Mouse (Mus musculus) lung, embryonic 15.5 days (tissue): ENCODE results near the gene Fcgrt. TPM values are rescaled to one million over a fixed set of nuclear protein-coding genes. Genes with fewer than 3 reads are reported as not detected.
"Not testable (repeated sequence)": the region's sequence is repeated elsewhere in the genome, so short reads cannot be mapped to it uniquely, and the experiment has no call there.

Source experiments
- ATAC-seq: fragments of 200-750 bp; cut with Nextera tagmentation; 2 replicates; pipeline ENCODE4 v1.8.0; 2017; ENCODE audit warnings: moderate number of reproducible peaks, borderline replicate concordance; ENCODE audit not compliant: low FRiP score, low TSS enrichment; ENCODE audit errors: extremely low read depth
- H3K27ac ChIP-seq: fragments of 300-500 bp; sonication (generic); 2 replicates; pipeline ENCODE4 v1.5.1; 2015; ENCODE audit warnings: moderate library complexity, mild to moderate bottlenecking, inconsistent platforms
- H3K27me3 ChIP-seq: fragments of 300-500 bp; sonication (generic); 2 replicates; pipeline ENCODE4 v1.6.1; 2015; ENCODE audit warnings: inconsistent platforms
- H3K36me3 ChIP-seq: fragments of 300-500 bp; sonication (generic); 2 replicates; pipeline ENCODE4 v1.6.1; 2015; ENCODE audit warnings: inconsistent platforms
- H3K4me1 ChIP-seq: fragments of 300-500 bp; sonication (generic); 2 replicates; pipeline ENCODE4 v1.6.1; 2015; ENCODE audit warnings: inconsistent platforms
- H3K4me2 ChIP-seq: fragments of 300-500 bp; sonication (generic); 2 replicates; pipeline ENCODE4 v1.6.1; 2015; ENCODE audit warnings: inconsistent platforms, mild to moderate bottlenecking, moderate library complexity
- H3K4me3 ChIP-seq: fragments of 300-500 bp; sonication (generic); 2 replicates; pipeline ENCODE4 v1.5.1; 2015; ENCODE audit warnings: mild to moderate bottlenecking, inconsistent platforms
- H3K9ac ChIP-seq: fragments of 300-500 bp; sonication (generic); 2 replicates; pipeline ENCODE4 v1.6.1; 2015; ENCODE audit warnings: inconsistent platforms
- H3K9me3 ChIP-seq: fragments of 300-500 bp; sonication (generic); 2 replicates; pipeline ENCODE4 v1.6.1; 2016; ENCODE audit warnings: inconsistent platforms
- WGBS: fragments of 180-500 bp; shearing (Covaris S2); methylation state at CpG from one replicate; pipeline ENCODE4 v1.1.7; 2015; 5-methylcytosine and 5-hydroxymethylcytosine counted together
- polyA plus RNA-seq: library from polyadenylated mRNA; unstranded; fragments of >200 nt; fragmentation: Nextera tagmentation; extraction: Ambion mirVana; gene quantifications from 2 replicates; pipeline ENCODE4 v1.2.1, GENCODE M21; 2015

Gene Fcgrt
- polyA plus RNA-seq, 1 experiment from 2014 or later: 83.1 TPM

DNA sequence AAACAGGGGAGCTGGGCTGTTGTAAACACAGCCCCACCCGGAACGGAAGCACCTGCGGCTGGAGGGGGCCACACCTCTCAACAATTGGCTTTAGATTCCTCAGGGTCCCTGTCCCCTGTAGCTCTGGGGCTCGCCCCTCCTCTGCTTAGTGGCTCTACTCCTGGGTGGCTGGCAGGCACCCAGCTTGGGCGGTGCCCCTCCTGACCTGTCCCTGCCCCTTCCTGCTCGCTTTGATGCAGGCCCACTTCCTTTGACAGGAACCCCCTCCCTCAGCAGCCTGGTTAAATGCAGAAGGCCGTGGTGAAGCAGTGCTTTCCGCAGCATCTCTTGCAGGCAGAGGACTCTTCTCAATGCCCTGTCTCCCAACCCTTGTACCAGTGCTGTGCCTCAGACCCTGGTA, 17.8 kb upstream of the Fcgrt start:
- H3K9me3 ChIP-seq: no peaks in the 10 kb centered on the region
- H3K4me3 ChIP-seq: no peak overlapping the region
- peak overlapping the region; percentile 44 for H3K27ac ChIP-seq
- H3K36me3 ChIP-seq: peaks cover 62% of the 10 kb centered on the region
- no peak overlapping the region for H3K9ac ChIP-seq
- H3K27me3 ChIP-seq: no peaks in the 10 kb centered on the region
- peak overlapping the region; percentile 22; the same call in 1 of the 2 replicates for H3K4me2 ChIP-seq
- WGBS: 44% methylated on average over 8 of the region's 8 CpGs
- ATAC-seq: no peak
- peaks cover 43% of the 10 kb centered on the region for H3K4me1 ChIP-seq

DNA sequence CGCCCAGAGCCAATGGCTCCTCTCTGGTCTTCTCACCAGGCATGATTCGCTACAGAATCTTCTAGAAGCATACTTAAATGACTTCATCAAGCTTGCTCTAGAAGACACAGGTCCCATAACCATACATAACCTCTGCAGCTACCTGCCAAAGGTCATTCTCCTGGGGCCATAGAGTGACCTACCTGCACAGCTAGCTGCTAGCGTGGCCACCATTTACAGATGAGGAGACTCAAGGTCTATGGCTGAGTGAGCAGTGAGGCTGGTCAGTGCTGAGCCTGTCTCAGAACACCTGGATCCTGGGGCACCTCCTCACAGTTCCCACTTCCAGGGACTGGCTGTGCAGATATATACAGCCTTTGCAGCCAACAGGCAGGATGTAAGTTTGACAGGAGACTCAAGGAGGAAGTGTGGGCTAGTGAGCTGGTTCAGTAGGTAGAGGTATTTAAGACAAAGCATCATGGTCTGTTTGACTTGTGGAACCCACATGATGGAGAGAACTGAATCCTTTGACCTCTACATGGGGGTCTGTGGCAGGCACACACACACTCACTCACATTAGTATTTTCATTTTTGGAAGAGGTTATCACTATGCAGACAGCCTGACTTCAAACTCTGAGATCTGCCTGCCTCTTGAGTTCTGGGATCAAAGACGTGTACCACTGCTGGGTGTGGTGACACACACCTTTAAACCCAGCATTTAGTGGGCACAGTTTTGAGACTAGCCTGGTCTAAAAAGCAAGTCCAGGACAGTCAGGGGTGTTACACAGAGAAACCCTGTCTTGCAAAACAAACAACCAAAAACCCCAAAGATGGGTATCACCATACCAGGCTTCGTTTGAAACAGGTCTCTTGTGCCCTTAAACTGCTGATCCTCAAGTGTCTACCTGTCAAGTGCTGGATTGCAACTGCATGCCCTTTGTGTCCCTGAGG, 16.4 kb upstream of the Fcgrt start:
- H3K27ac ChIP-seq: no peak overlapping the region
- H3K36me3 ChIP-seq: peaks cover 49% of the 10 kb centered on the region
- 79% methylated on average over 5 of the region's 5 CpGs for WGBS

DNA sequence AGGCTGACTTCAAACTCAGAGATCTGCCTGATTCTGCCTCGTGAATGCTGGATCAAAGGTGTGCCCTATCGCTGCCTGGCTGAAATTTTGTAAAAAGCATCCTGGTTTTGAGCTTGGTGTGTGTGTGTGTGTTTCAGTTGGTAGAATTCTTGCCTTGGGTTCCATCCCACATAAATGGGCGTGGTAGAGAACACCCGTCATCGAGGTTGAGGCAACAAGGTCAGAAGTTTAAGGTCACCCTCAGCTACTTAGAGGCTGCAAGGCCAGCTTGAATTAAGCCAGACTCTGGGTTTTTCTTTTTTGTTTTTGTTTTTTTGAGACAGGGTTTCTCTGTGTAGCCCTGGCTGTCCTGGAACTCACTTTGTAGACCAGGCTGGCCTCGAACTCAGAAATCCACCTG, 14.7 kb upstream of the Fcgrt start:
- H3K4me3 ChIP-seq: no peak overlapping the region
- H3K36me3 ChIP-seq: peaks cover 46% of the 10 kb centered on the region
- H3K27ac ChIP-seq: no peak overlapping the region
- no peak for ATAC-seq
- WGBS: 82% methylated on average over 6 of the region's 6 CpGs
- no peaks in the 10 kb centered on the region for H3K9me3 ChIP-seq
- H3K27me3 ChIP-seq: no peaks in the 10 kb centered on the region
- no peak overlapping the region for H3K9ac ChIP-seq
- H3K4me2 ChIP-seq: no peak overlapping the region
- peaks cover 24% of the 10 kb centered on the region for H3K4me1 ChIP-seq

More for the DNA sequence above, 16.4 kb upstream of the Fcgrt start:
- H3K9me3 ChIP-seq: no peaks in the 10 kb centered on the region
- H3K4me1 ChIP-seq: peaks cover 30% of the 10 kb centered on the region
- H3K4me3 ChIP-seq: no peak overlapping the region
- ATAC-seq: no peak
- no peak overlapping the region for H3K9ac ChIP-seq
- H3K27me3 ChIP-seq: no peaks in the 10 kb centered on the region
- H3K4me2 ChIP-seq: no peak overlapping the region

DNA sequence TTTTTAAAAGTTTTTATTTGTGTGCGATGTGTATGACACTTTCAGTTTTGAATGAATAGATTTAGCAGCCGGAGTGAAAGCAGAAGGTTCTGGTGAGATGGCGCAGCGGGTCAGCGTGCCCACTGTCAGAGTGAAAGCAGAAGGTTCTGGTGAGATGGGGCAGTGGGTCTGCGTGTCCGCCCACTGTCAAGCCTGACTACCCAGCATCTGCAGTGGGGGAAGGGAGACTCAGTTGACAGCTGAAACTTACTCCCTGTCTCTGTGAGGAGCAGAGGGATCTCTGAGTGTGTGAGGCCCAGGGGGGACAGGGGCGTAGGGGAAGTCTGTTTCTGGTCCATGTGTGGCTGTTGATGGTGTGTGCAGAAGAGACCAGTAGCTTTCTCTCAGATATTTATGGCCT, 13.9 kb upstream of the Fcgrt start:
- 78% methylated on average over 8 of the region's 8 CpGs for WGBS
- Histone ChIP-seq H3K4me1 (peaks cover 16% of the 10 kb centered on the region), H3K36me3 (peaks cover 41% of the 10 kb centered on the region), H3K27ac (no peak overlapping the region), H3K9ac (no peak overlapping the region), H3K27me3 (no peaks in the 10 kb centered on the region), H3K9me3 (no peaks in the 10 kb centered on the region), H3K4me3 (no peak overlapping the region), H3K4me2 (no peak overlapping the region)
- no peak for ATAC-seq

DNA sequence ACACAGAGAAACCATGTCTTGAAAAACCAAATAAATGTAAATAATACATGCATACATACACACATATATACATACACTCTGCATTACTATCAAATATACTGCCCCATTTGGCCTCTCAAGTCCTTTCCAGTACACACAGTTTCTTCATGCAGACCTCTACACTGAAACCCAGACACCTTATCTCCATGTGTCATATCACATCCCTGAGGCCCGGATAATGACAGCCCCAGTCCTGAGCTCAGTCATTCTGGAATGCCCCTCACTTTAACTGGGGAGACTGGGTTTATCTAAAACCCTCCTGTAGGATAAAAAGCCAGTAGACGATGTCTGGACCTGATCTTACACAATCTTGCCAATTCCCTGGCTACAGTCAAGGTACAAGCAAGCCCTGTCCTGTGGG, 9.8 kb upstream of the Fcgrt start:
- H3K4me1 ChIP-seq: no peaks in the 10 kb centered on the region
- H3K27ac ChIP-seq: no peak overlapping the region
- peaks cover 6% of the 10 kb centered on the region; the same call in 1 of the 2 replicates for H3K36me3 ChIP-seq
- 60% methylated on average over 2 of the region's 2 CpGs for WGBS
- no peaks in the 10 kb centered on the region for H3K9me3 ChIP-seq
- H3K4me2 ChIP-seq: no peak overlapping the region
- no peak overlapping the region for H3K9ac ChIP-seq
- H3K4me3 ChIP-seq: no peak overlapping the region
- ATAC-seq: no peak
- no peaks in the 10 kb centered on the region for H3K27me3 ChIP-seq

DNA sequence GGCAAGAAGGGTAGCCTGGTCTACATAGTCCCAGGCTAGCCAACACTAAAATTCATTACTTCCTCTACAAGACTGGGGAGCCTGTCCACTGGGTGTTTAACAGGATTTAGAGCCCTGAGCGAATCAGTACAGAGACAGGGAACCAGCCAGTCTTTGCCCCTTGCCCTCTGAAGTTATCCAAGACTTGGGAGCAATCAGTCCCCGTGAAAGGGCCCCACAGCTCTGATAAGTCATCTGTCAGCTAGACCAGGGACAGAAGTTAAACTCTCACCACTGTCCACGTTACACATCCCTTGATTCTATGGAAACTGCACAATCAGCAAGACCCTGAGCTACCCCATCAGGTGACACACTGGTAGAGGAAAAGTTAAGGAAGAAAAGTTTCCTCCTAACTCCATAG, 8.9 kb upstream of the Fcgrt start:
- no peak overlapping the region for H3K4me3 ChIP-seq
- no peaks in the 10 kb centered on the region for H3K9me3 ChIP-seq
- 40% methylated on average over 3 of the region's 3 CpGs for WGBS
- no peaks in the 10 kb centered on the region for H3K4me1 ChIP-seq
- no peak overlapping the region for H3K27ac ChIP-seq
- no peaks in the 10 kb centered on the region for H3K36me3 ChIP-seq
- ATAC-seq: no peak
- no peak overlapping the region for H3K9ac ChIP-seq
- H3K4me2 ChIP-seq: no peak overlapping the region
- H3K27me3 ChIP-seq: no peaks in the 10 kb centered on the region

DNA sequence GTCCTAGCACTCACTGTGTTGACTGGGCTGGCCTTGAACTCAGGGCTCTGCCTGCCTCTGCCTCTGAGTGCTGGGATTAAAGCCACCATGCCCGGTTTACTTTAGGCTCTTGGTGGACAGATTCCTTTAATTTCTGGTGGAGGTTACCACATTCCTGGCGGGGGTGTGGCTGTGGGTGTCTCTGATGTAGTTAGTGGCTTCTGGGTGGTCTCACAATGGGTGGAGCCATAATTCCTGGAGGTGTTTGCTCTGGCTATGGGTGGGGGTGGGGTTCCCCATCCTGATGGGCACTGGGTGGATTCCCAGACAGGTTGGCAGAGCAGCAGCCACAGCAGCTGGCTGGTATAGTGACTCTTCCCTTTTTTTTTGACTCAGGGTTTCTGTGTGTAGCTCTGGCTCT, 8.3 kb upstream of the Fcgrt start:
- Histone ChIP-seq H3K36me3 (no peaks in the 10 kb centered on the region), H3K9ac (no peak overlapping the region), H3K9me3 (no peaks in the 10 kb centered on the region), H3K4me2 (no peak overlapping the region), H3K4me3 (no peak overlapping the region), H3K27me3 (no peaks in the 10 kb centered on the region), H3K4me1 (no peaks in the 10 kb centered on the region), H3K27ac (no peak overlapping the region)
- ATAC-seq: no peak
- 36% methylated on average over 2 of the region's 2 CpGs for WGBS

DNA sequence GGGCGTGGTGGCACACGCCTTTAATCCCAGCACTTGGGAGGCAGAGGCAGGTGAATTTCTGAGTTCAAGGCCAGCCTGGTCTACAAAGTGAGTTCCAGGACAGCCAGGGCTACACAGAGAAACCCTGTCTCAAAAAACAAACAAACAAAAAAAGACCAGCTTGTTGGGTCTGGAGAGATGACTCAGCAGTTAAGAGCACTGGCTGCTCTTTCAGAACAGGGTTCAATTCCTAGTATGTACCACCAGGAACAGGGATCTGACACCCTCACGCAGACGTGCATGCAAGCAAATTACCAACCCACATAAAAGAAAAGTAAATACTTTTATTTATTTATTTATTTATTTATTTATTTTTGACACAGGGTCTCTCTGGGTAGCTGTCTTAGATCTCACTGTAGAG, 6.4 kb upstream of the Fcgrt start:
- not testable (repeated sequence) for H3K27ac ChIP-seq, ATAC-seq, H3K4me3 ChIP-seq, H3K9ac ChIP-seq, H3K4me2 ChIP-seq, H3K4me1 ChIP-seq, H3K36me3 ChIP-seq, H3K27me3 ChIP-seq, H3K9me3 ChIP-seq
- WGBS: 83% methylated on average over 4 of the region's 4 CpGs

DNA sequence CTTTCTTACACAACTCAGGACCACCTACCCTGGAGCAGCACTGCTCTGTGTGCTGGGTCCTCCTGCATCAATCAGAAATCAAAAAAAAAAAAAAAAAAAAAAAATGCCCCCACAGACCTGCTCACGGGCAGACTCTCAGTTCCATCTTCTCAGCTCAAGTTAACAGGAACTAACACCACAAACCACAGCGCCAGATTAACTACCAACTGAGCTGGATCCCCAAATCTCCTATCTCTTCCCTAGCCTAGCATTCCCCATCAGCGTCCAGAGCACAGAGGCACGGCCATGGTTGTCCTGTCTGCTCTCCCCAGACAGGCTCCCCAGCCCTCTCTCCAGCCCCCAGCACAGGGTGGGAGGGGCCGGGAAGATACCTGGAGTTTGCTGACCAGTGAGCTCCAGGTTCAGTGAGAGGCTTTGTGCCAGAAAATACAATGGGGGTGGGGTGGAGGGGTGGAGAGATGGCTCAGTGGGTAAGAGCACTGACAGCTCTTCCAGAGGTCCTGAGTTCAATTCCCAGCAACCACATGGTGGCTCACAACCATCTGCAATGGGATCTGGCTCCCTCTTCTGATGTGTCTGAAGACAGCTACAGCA, 3.5 kb upstream of the Fcgrt start:
- H3K4me3 ChIP-seq: no peak overlapping the region
- H3K9ac ChIP-seq: no peak overlapping the region
- 42% methylated on average over 5 of the region's 5 CpGs for WGBS
- no peak for ATAC-seq
- H3K27ac ChIP-seq: no peak overlapping the region
- H3K9me3 ChIP-seq: no peaks in the 10 kb centered on the region
- no peak overlapping the region for H3K4me2 ChIP-seq
- no peaks in the 10 kb centered on the region for H3K36me3 ChIP-seq
- H3K4me1 ChIP-seq: peaks cover 21% of the 10 kb centered on the region
- H3K27me3 ChIP-seq: no peaks in the 10 kb centered on the region

DNA sequence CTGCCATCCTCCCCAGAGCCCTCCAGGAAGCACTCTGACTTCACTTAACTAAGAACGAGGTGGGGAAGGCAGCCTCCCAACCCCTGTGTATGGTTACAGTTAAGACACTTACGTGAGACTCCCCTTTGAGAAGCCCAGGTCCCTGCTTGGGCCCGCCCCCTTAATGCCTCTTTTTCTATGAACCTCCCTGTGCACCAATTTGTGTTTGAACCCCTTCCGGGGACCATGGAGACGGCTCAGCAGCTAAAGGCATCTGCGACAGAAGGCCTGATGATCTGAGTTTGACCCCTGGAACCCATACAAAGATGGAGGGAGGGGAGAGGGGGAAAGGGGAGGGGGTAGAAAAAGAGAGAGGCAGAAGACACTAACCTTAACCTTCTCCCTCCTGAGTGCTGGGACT, 2.8 kb upstream of the Fcgrt start:
- H3K27ac ChIP-seq: no peak overlapping the region
- H3K4me1 ChIP-seq: peaks cover 28% of the 10 kb centered on the region
- no peak for ATAC-seq
- no peak overlapping the region for H3K9ac ChIP-seq
- WGBS: 45% methylated on average over 6 of the region's 6 CpGs
- no peaks in the 10 kb centered on the region for H3K36me3 ChIP-seq
- no peaks in the 10 kb centered on the region for H3K9me3 ChIP-seq
- H3K4me3 ChIP-seq: no peak overlapping the region
- H3K27me3 ChIP-seq: no peaks in the 10 kb centered on the region
- H3K4me2 ChIP-seq: no peak overlapping the region

DNA sequence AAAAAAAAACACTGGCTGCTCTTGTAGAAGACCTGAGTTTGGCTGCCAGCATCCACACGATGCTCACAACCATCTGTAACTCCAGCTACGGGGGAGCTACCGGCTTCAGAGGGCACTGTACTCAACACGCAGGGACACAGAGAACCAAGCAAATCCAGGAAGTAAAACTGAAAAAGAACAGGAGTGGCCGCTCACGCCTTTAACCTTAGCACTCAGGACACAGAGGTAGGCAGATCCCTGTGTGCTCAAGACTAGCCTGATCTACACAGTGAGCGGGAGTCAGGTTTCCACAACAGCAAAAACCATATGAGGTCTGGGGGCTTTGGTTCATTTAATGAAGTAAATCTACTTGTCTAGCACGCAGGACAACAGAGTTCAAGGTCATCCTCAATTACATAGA, 1.8 kb upstream of the Fcgrt start:
- no peak overlapping the region for H3K4me2 ChIP-seq
- no peaks in the 10 kb centered on the region for H3K36me3 ChIP-seq
- H3K9ac ChIP-seq: no peak overlapping the region
- H3K9me3 ChIP-seq: no peaks in the 10 kb centered on the region
- peaks cover 32% of the 10 kb centered on the region for H3K4me1 ChIP-seq
- H3K4me3 ChIP-seq: no peak overlapping the region
- no peak overlapping the region for H3K27ac ChIP-seq
- no peak for ATAC-seq
- 78% methylated on average over 8 of the region's 8 CpGs for whole genome bisulfite sequencing
- H3K27me3 ChIP-seq: no peaks in the 10 kb centered on the region

DNA sequence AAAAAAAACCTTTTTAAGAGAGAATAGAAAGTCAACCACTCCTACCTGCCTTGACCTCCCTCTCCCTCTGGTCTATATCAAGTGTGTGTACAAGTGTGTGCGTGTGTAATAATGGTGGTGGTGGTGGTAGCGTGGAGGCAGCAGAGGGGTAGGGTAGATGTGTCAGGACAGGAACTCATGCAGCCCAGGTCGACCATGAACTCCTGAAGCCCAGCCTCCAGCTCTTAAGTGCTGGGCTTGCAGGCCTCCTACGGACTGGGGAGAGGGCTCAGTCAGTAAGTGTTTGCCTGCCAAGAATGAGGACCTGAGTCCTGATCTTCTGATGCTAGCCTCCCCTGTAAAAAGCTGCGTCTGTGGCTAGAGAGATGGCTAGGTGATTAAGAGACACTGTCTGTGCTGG, 1.3 kb upstream of the Fcgrt start:
- Histone ChIP-seq H3K9me3 (no peaks in the 10 kb centered on the region), H3K4me3 (no peak overlapping the region), H3K36me3 (no peaks in the 10 kb centered on the region), H3K9ac (no peak overlapping the region), H3K27me3 (no peaks in the 10 kb centered on the region), H3K4me1 (peaks cover 34% of the 10 kb centered on the region), H3K27ac (no peak overlapping the region), H3K4me2 (no peak overlapping the region)
- no peak for ATAC-seq
- WGBS: 77% methylated on average over 5 of the region's 5 CpGs
